Mouse (Mus musculus): ENCODE measurements around the gene Ocm.

DNA sequence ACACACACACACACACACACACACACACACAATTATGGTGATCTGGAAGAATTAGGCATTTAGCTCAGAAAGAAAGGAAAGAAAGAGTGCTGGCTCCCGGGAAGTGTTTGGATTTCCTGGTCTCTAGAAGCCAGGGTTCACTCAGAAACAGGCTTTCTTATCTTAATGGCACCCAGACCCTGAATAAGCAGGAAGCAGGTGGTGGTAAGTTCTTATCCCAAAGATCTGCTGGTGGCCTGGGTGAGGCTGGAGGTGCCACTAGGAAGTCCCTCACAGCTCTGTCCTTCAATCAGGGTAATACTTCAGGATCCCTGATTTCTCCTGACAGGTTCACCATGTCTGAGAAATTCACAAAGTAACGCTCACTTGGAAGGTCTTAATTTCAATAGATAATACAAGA lies 44.1 kb downstream of the Ocm start:
- no peak for TF ChIP-seq POLR2A (IDR thresholded peaks at IDR 0.05; ENCODE audit: control insufficient read depth, low read depth, low read length)
- no peak for TF ChIP-seq CTCF (IDR thresholded peaks at IDR 0.05; ENCODE audit: control insufficient read depth, insufficient read depth, insufficient replicate concordance, low read depth, low read length)

All from testis, adult 2 months (tissue).